Mouse (Mus musculus) cerebellum, adult 11 months (tissue): ENCODE results near the gene Mxi1.

ENCODE experiments used
- DNase-seq: peaks from one replicate; pipeline ENCODE4 v3.0.0; 2022

The Mxi1 gene

GRCm38 (mm10) chr19:53310348-53310747 is at the start of gene Mxi1:
TSS of gene Mxi1 (plus strand) at chr19:53310518.
- DNase-seq: peak; percentile 82

- DNase-seq: no peak
These were observed 49.5 kb upstream of the Mxi1 start for GRCm38 (mm10) chr19:53260828-53261227.

- no peak for DNase-seq
These were observed 48.3 kb upstream of the Mxi1 start for GRCm38 (mm10) chr19:53262061-53262460.

- DNase-seq: no peak
These were observed 46.2 kb upstream of the Mxi1 start for GRCm38 (mm10) chr19:53263859-53264733.

- no peak for DNase-seq
These were observed 45.2 kb upstream of the Mxi1 start for GRCm38 (mm10) chr19:53264821-53265727.

GRCm38 (mm10) chr19:53267305-53267704 is 43.0 kb upstream of the Mxi1 start:
- no peak for DNase-seq

- DNase-seq: no peak
These were observed 37.1 kb upstream of the Mxi1 start for GRCm38 (mm10) chr19:53273055-53273722.

GRCm38 (mm10) chr19:53273781-53274428 is 36.4 kb upstream of the Mxi1 start:
- no peak for DNase-seq

GRCm38 (mm10) chr19:53275204-53275603 is 35.1 kb upstream of the Mxi1 start:
- DNase-seq: no peak

GRCm38 (mm10) chr19:53276902-53277707 is 33.2 kb upstream of the Mxi1 start:
- no peak for DNase-seq

GRCm38 (mm10) chr19:53278491-53279415 is 31.6 kb upstream of the Mxi1 start:
- no peak for DNase-seq

- DNase-seq: no peak
These were observed 30.1 kb upstream of the Mxi1 start for GRCm38 (mm10) chr19:53280254-53280653.

GRCm38 (mm10) chr19:53282571-53282970 is 27.7 kb upstream of the Mxi1 start:
- no peak for DNase-seq

GRCm38 (mm10) chr19:53283742-53284141 is 26.6 kb upstream of the Mxi1 start:
- DNase-seq: no peak

- no peak for DNase-seq
These were observed 25.8 kb upstream of the Mxi1 start for GRCm38 (mm10) chr19:53284268-53285208.

- DNase-seq: no peak
These were observed 13.7 kb upstream of the Mxi1 start for GRCm38 (mm10) chr19:53296331-53297254.

GRCm38 (mm10) chr19:53299156-53299828 is 11.0 kb upstream of the Mxi1 start:
- no peak for DNase-seq

GRCm38 (mm10) chr19:53299829-53300181 is 10.5 kb upstream of the Mxi1 start:
- DNase-seq: no peak
